Mouse (Mus musculus) midbrain, embryonic 11.5 days (tissue): ENCODE measurements around the gene Ankrd11. TPM values are rescaled to one million over a fixed set of nuclear protein-coding genes. Genes with fewer than 3 reads are reported as not detected.
"Not testable (repeated sequence)": the region's sequence is repeated elsewhere in the genome, so short reads cannot be mapped to it uniquely, and the experiment has no call there.

ENCODE experiments used
- ATAC-seq: fragments of 200-750 bp; cut with Nextera tagmentation; 2 replicates; pipeline ENCODE4 v1.8.0; 2017; ENCODE audit warnings: moderate TSS enrichment, moderate library complexity; ENCODE audit not compliant: low FRiP score
- DNase-seq: peaks from one replicate; pipeline ENCODE4 v3.0.0; 2015; ENCODE audit warnings: low spot score; ENCODE audit errors: missing footprints
- H3K27ac ChIP-seq: fragments of 300-500 bp; sonication (generic); 2 replicates; pipeline ENCODE4 v1.5.1; 2014; ENCODE audit warnings: low read depth, low read length
- H3K27me3 ChIP-seq: fragments of 300-500 bp; sonication (generic); 2 replicates; pipeline ENCODE4 v1.6.1; 2014; ENCODE audit warnings: mild to moderate bottlenecking, low read length, moderate library complexity, mixed read lengths; ENCODE audit not compliant: control insufficient read depth, insufficient read depth
- H3K36me3 ChIP-seq: fragments of 300-500 bp; sonication (generic); 2 replicates; pipeline ENCODE4 v1.6.1; 2014; ENCODE audit warnings: mild to moderate bottlenecking, low read length, moderate library complexity, mixed read lengths; ENCODE audit not compliant: control insufficient read depth, insufficient read depth
- H3K4me1 ChIP-seq: fragments of 300-500 bp; sonication (generic); 2 replicates; pipeline ENCODE4 v1.6.1; 2014; ENCODE audit warnings: low read length; ENCODE audit not compliant: control insufficient read depth, insufficient read depth
- H3K4me2 ChIP-seq: fragments of 300-500 bp; sonication (generic); 2 replicates; pipeline ENCODE4 v1.6.1; 2014; ENCODE audit warnings: mild to moderate bottlenecking, moderate library complexity
- H3K4me3 ChIP-seq: fragments of 300-500 bp; sonication (generic); 2 replicates; pipeline ENCODE4 v1.5.1; 2014; ENCODE audit warnings: low read depth, low read length
- H3K9ac ChIP-seq: fragments of 300-500 bp; sonication (generic); 2 replicates; pipeline ENCODE4 v1.6.1; 2014; ENCODE audit warnings: low read length
- H3K9me3 ChIP-seq: fragments of 300-500 bp; sonication (generic); 2 replicates; pipeline ENCODE4 v1.6.1; 2016; ENCODE audit warnings: low read length; ENCODE audit not compliant: control insufficient read depth
- WGBS: fragments of 180-500 bp; shearing (Covaris S2); extraction: QIAGEN DNeasy Blood & Tissue Kit; methylation state at CpG from one replicate; pipeline ENCODE4 v1.1.7; 2014; 5-methylcytosine and 5-hydroxymethylcytosine counted together
- polyA plus RNA-seq: library from polyadenylated mRNA; unstranded; fragments of >200 nt; fragmentation: Nextera tagmentation; extraction: Ambion mirVana; gene quantifications from 2 replicates; pipeline ENCODE4 v1.2.1, GENCODE M21; 2014

Gene Ankrd11
- polyA plus RNA-seq, 1 experiment from 2014 or later: 72.0 TPM

GRCm38 (mm10) chr8:123034171-123034570 is 7.9 kb downstream of the Ankrd11 start:
- H3K9ac ChIP-seq: no peak overlapping the region
- WGBS: 85% methylated on average over 6 of the region's 6 CpGs
- H3K27me3 ChIP-seq: no peaks in the 10 kb centered on the region
- H3K27ac ChIP-seq: no peak overlapping the region
- DNase-seq: no peak
- no peaks in the 10 kb centered on the region for H3K36me3 ChIP-seq
- H3K4me1 ChIP-seq: peaks cover 15% of the 10 kb centered on the region
- ATAC-seq: no peak
- H3K9me3 ChIP-seq: no peaks in the 10 kb centered on the region
- no peak overlapping the region for H3K4me2 ChIP-seq
- H3K4me3 ChIP-seq: no peak overlapping the region

GRCm38 (mm10) chr8:123033431-123033830 is 8.6 kb downstream of the Ankrd11 start:
- H3K9me3 ChIP-seq: no peaks in the 10 kb centered on the region
- H3K4me3 ChIP-seq: no peak overlapping the region
- no peak for DNase-seq
- no peaks in the 10 kb centered on the region for H3K36me3 ChIP-seq
- peaks cover 9% of the 10 kb centered on the region for H3K4me1 ChIP-seq
- no peak overlapping the region for H3K4me2 ChIP-seq
- ATAC-seq: no peak
- no peaks in the 10 kb centered on the region for H3K27me3 ChIP-seq
- no peak overlapping the region for H3K9ac ChIP-seq
- no peak overlapping the region for H3K27ac ChIP-seq

- ATAC-seq (no peak), DNase-seq (no peak)
- no peaks in the 10 kb centered on the region for H3K9me3 ChIP-seq
- peaks cover 7% of the 10 kb centered on the region; the same call in 1 of the 2 replicates for H3K4me1 ChIP-seq
- no peak overlapping the region for H3K9ac ChIP-seq
- H3K4me3 ChIP-seq: no peak overlapping the region
- no peak overlapping the region for H3K27ac ChIP-seq
- no peaks in the 10 kb centered on the region for H3K27me3 ChIP-seq
- H3K36me3 ChIP-seq: no peaks in the 10 kb centered on the region
- H3K4me2 ChIP-seq: no peak overlapping the region
Measured at GRCm38 (mm10) chr8:123032730-123033129, 9.3 kb downstream of the Ankrd11 start.

- H3K9ac ChIP-seq: no peak overlapping the region
- ATAC-seq: no peak
- H3K27ac ChIP-seq: no peak overlapping the region
- WGBS: 91% methylated on average over 7 of the region's 7 CpGs
- H3K4me2 ChIP-seq: no peak overlapping the region
- H3K36me3 ChIP-seq: no peaks in the 10 kb centered on the region
- H3K9me3 ChIP-seq: no peaks in the 10 kb centered on the region
- H3K27me3 ChIP-seq: no peaks in the 10 kb centered on the region
- no peak overlapping the region for H3K4me3 ChIP-seq
- peaks cover 4% of the 10 kb centered on the region; the same call in 1 of the 2 replicates for H3K4me1 ChIP-seq
- no peak for DNase-seq
Measured at GRCm38 (mm10) chr8:123031321-123031978, 10.6 kb downstream of the Ankrd11 start.

GRCm38 (mm10) chr8:123030091-123030490 is 12.0 kb downstream of the Ankrd11 start:
- not testable (repeated sequence) for H3K36me3 ChIP-seq, H3K4me3 ChIP-seq, H3K27me3 ChIP-seq, ATAC-seq, H3K9ac ChIP-seq, H3K4me1 ChIP-seq, DNase-seq, H3K27ac ChIP-seq, H3K9me3 ChIP-seq, H3K4me2 ChIP-seq
- 83% methylated on average over 5 of the region's 5 CpGs for WGBS

GRCm38 (mm10) chr8:123027786-123028185 is 14.3 kb downstream of the Ankrd11 start:
- WGBS: 94% methylated on average over 8 of the region's 8 CpGs
- Histone ChIP-seq H3K9ac (no peak overlapping the region), H3K27me3 (no peaks in the 10 kb centered on the region), H3K4me1 (0 out of 2 replicates have a peak, but pooled peaks cover 2% of the 10 kb centered on the region), H3K4me3 (no peak overlapping the region), H3K27ac (no peak overlapping the region), H3K4me2 (no peak overlapping the region), H3K36me3 (no peaks in the 10 kb centered on the region), H3K9me3 (no peaks in the 10 kb centered on the region)
- DNase-seq: no peak
- ATAC-seq: no peak

GRCm38 (mm10) chr8:123025951-123026351 is 16.1 kb downstream of the Ankrd11 start:
- DNase-seq: no peak
- no peak overlapping the region for H3K4me3 ChIP-seq
- no peak overlapping the region for H3K4me2 ChIP-seq
- H3K27ac ChIP-seq: no peak overlapping the region
- no peaks in the 10 kb centered on the region for H3K4me1 ChIP-seq
- H3K9ac ChIP-seq: no peak overlapping the region
- WGBS: 88% methylated on average over 3 of the region's 3 CpGs
- no peaks in the 10 kb centered on the region for H3K27me3 ChIP-seq
- no peaks in the 10 kb centered on the region for H3K9me3 ChIP-seq
- H3K36me3 ChIP-seq: no peaks in the 10 kb centered on the region
- no peak for ATAC-seq

- Histone ChIP-seq H3K9ac (no peak overlapping the region), H3K27ac (no peak overlapping the region), H3K4me2 (no peak overlapping the region), H3K9me3 (no peaks in the 10 kb centered on the region), H3K27me3 (no peaks in the 10 kb centered on the region), H3K4me3 (no peak overlapping the region), H3K4me1 (no peaks in the 10 kb centered on the region), H3K36me3 (no peaks in the 10 kb centered on the region)
- no peak for ATAC-seq
- DNase-seq: no peak
- WGBS: 92% methylated on average over 2 of the region's 2 CpGs
Measured at GRCm38 (mm10) chr8:123024226-123024625, 17.9 kb downstream of the Ankrd11 start.

- no peak for ATAC-seq
- no peak for DNase-seq
- WGBS: 93% methylated on average over 3 of the region's 3 CpGs
- no peaks in the 10 kb centered on the region for H3K36me3 ChIP-seq
- H3K4me3 ChIP-seq: no peak overlapping the region
- no peak overlapping the region for H3K9ac ChIP-seq
- no peaks in the 10 kb centered on the region for H3K9me3 ChIP-seq
- H3K27me3 ChIP-seq: no peaks in the 10 kb centered on the region
- no peak overlapping the region for H3K4me2 ChIP-seq
- H3K4me1 ChIP-seq: no peaks in the 10 kb centered on the region
- H3K27ac ChIP-seq: no peak overlapping the region
Measured at GRCm38 (mm10) chr8:123022727-123023126, 19.4 kb downstream of the Ankrd11 start.
